Mouse (Mus musculus): ENCODE measurements around the gene Olfr1451. TPM values are rescaled to one million over a fixed set of nuclear protein-coding genes. Genes with fewer than 3 reads are reported as not detected.
"Not testable (repeated sequence)": the region's sequence is repeated elsewhere in the genome, so short reads cannot be mapped to it uniquely, and the experiment has no call there.

Gene Olfr1451
- not detected for total RNA-seq (2021)

- intact Hi-C loops (cut with DNase I): no loop called here
- no peak for DNase-seq
Measured at GRCm38 (mm10) chr19:12994714-12995113, at the start of gene Olfr1451. Gene Olfr1451, plus strand, starts transcription at chr19:12995014.

GRCm38 (mm10) chr19:12949958-12950357 lies 44.9 kb upstream of the Olfr1451 start, which contains the start of gene Olfr1450:
Gene Olfr1450, plus strand, starts transcription at chr19:12950258.
- DNase-seq: no peak

GRCm38 (mm10) chr19:12970082-12970481 lies 24.7 kb upstream of the Olfr1451 start:
- intact Hi-C loops (cut with DNase I); DNase-seq: not testable (repeated sequence)

More at GRCm38 (mm10) chr19:12949958-12950357, 44.9 kb upstream of the Olfr1451 start, which contains the start of gene Olfr1450:
- intact Hi-C loops (cut with DNase I): no loop called here

GRCm38 (mm10) chr19:12992316-12992715 lies 2.5 kb upstream of the Olfr1451 start:
- DNase-seq; intact Hi-C loops (cut with DNase I): not testable (repeated sequence)

GRCm38 (mm10) chr19:13028227-13028626 lies 33.4 kb downstream of the Olfr1451 start, which contains the start of gene Olfr1453:
Gene Olfr1453, minus strand, starts transcription at chr19:13028327.
- intact Hi-C loops (cut with DNase I): no loop called here
- no peak for DNase-seq

Other genes starting within 250 kb of the Olfr1451 start
- 1 to 10 TPM; 1.5 to 2.9 TPM for gene Cntf, start 229.4 kb upstream of the Olfr1451 start, total RNA-seq (2021)
- 10 to 100 TPM; 76.3 to 76.4 TPM for gene Zfp91, start 198.9 kb upstream of the Olfr1451 start, total RNA-seq (2021)
- gene Lpxn, start 198.8 kb upstream of the Olfr1451 start, total RNA-seq (2021): 1 to 10 TPM in 1 of 2 experiments, under 1 TPM in 1; 0.99 to 1.1 TPM
- gene Gm5244, start 148.3 kb upstream of the Olfr1451 start, total RNA-seq (2021): not detected
- not detected for gene Olfr1444, start 137.7 kb upstream of the Olfr1451 start, total RNA-seq (2021)
- gene Olfr1445, start 111.2 kb upstream of the Olfr1451 start, total RNA-seq (2021): not detected
- gene Olfr1446, start 101.5 kb upstream of the Olfr1451 start, total RNA-seq (2021): not detected
- not detected for gene Olfr1447, start 91.3 kb upstream of the Olfr1451 start, total RNA-seq (2021)
- not detected for gene Olfr1448, start 70.6 kb upstream of the Olfr1451 start, total RNA-seq (2021)
- gene Olfr1449, start 64.2 kb upstream of the Olfr1451 start, total RNA-seq (2021): not detected
- not detected for gene Olfr1450, start 44.8 kb upstream of the Olfr1451 start, total RNA-seq (2021)
- not detected for gene Olfr1453, start 33.3 kb downstream of the Olfr1451 start, total RNA-seq (2021)
- not detected for gene Olfr1454, start 65.6 kb downstream of the Olfr1451 start, total RNA-seq (2021)
- gene Olfr1457, start 102.9 kb downstream of the Olfr1451 start, total RNA-seq (2021): not detected
- gene Olfr1458, start 111.8 kb downstream of the Olfr1451 start, total RNA-seq (2021): not detected
- gene Olfr1459, start 154.5 kb downstream of the Olfr1451 start, total RNA-seq (2021): under 1 TPM; 0.02 to 0.05 TPM
- gene Olfr1461, start 168.0 kb downstream of the Olfr1451 start, total RNA-seq (2021): not detected
- not detected for gene Olfr1462, start 190.7 kb downstream of the Olfr1451 start, total RNA-seq (2021)
- not detected for gene Olfr1463, start 236.3 kb downstream of the Olfr1451 start, total RNA-seq (2021)

All from heart, postnatal 10 days (tissue).